Comparison of ENCODE assay signal across 7 mouse cellular contexts in the genomic region with DNA sequence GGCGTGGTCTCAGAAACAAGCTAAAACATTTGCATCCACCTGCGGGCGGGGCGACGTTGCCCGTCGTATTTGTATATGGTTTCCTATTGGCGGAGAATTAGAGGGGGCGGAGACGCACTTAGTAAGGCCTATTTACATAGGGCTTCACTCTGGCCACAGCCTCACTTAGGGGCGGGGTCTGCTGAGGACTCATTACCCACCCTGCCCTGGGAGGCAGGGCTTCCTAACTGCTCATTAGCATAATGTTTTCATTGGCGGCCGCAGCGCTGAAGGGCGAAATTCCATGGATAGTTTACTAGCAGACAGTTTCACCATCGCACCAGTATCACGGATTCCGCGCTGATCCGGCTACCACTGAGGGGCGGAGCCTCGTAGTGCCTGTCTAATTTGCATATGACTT. TPM values are rescaled to one million over a fixed set of nuclear protein-coding genes. Genes with fewer than 3 reads are reported as not detected.
DNase-seq lines count a peak whose midpoint lies in the region; ATAC-seq lines count a peak whose summit lies in the region.

No protein-coding gene starts in this region.

- WGBS in intestine, embryonic 15.5 days, result under 1% methylated on average over 22 of the region's 22 CpGs
- under 1% methylated on average over 22 of the region's 22 CpGs for WGBS in midbrain, embryonic 10.5 days

- H3K4me2 ChIP-seq in intestine, embryonic 15.5 days (replicated peaks), result peak overlapping the region; percentile 89

- peak overlapping the region; percentile 96 for H3K27ac ChIP-seq in intestine, embryonic 15.5 days
- H3K27ac ChIP-seq in midbrain, embryonic 10.5 days (replicated peaks), result peak overlapping the region; percentile 91

- peak; percentile 92 for ATAC-seq in intestine, embryonic 15.5 days

- peak overlapping the region; percentile 92 for H3K9ac ChIP-seq in intestine, embryonic 15.5 days

- DNase-seq in adrenal gland, adult 2 months, result peak; percentile 97
- DNase-seq in embryo, embryonic 11.5 days (ENCODE audit: low read depth, low spot score), result peak; percentile 97
- DNase-seq in gastrocnemius, postnatal 36 days, result peak; percentile 94
- DNase-seq in left cerebral cortex, postnatal 25 days (ENCODE audit: low spot score in 2 of 2), result peak; percentile 98 to 99
- peak; percentile 94 for DNase-seq in midbrain, embryonic 10.5 days (ENCODE audit: low spot score)
- DNase-seq in right cerebral cortex, postnatal 4 days, result peak; percentile 84

- no peaks in the 10 kb centered on the region for H3K9me3 ChIP-seq in intestine, embryonic 15.5 days
- no peaks in the 10 kb centered on the region for H3K9me3 ChIP-seq in midbrain, embryonic 10.5 days (replicated peaks)

- H3K36me3 ChIP-seq in intestine, embryonic 15.5 days, result no peaks in the 10 kb centered on the region; the same call in 1 of the 2 replicates
- peaks cover 17% of the 10 kb centered on the region for H3K36me3 ChIP-seq in midbrain, embryonic 10.5 days

- intact Hi-C loops in gastrocnemius, postnatal 36 days (cut with DNase I), result loop anchor here (5.0 kb wide), 1 partner anchor 127 kb away; no protein-coding TSS in a partner anchor
- intact Hi-C loops in left cerebral cortex, postnatal 25 days (cut with DNase I), result loop anchor here (2.0 to 5.0 kb wide), 4 partner anchors 54 to 154 kb away; partner anchors contain the start of genes Atp5d, Polr2e and Stk11

- no peaks in the 10 kb centered on the region for H3K27me3 ChIP-seq in intestine, embryonic 15.5 days (replicated peaks)
- peaks cover 38% of the 10 kb centered on the region for H3K27me3 ChIP-seq in midbrain, embryonic 10.5 days (ENCODE audit: low read depth, poor library complexity, severe bottlenecking)

- peak overlapping the region; percentile 82 for H3K4me3 ChIP-seq in intestine, embryonic 15.5 days (replicated peaks)
- H3K4me3 ChIP-seq in midbrain, embryonic 10.5 days, result peak overlapping the region; percentile 81

- H3K4me1 ChIP-seq in intestine, embryonic 15.5 days (replicated peaks), result peaks cover 52% of the 10 kb centered on the region
- H3K4me1 ChIP-seq in midbrain, embryonic 10.5 days, result peaks cover 64% of the 10 kb centered on the region

RNA-seq across cellular contexts. Expression of gene Tmem259, which starts 0.7 kb away (rescaled TPM):
- total RNA-seq in adrenal gland, adult 2 months (2021), result 100 to 1,000 TPM; 142 to 143 TPM
- polyA plus RNA-seq in adrenal gland, adult 2 months (2012; rRNA removed), result 619 and 624 TPM in 2 replicates
- total RNA-seq in gastrocnemius, postnatal 36 days (2021), result 10 to 100 TPM; 71.5 to 72.4 TPM
- polyA plus RNA-seq in intestine, embryonic 15.5 days (2015; fragmentation: Nextera tagmentation; extraction: Ambion mirVana), result 18.1 and 19.6 TPM in 2 replicates
- total RNA-seq in left cerebral cortex, postnatal 25 days (2021), result 100 to 1,000 TPM; 123 to 124 TPM
- polyA plus RNA-seq in midbrain, embryonic 10.5 days (2016; fragmentation: Nextera tagmentation; extraction: Ambion mirVana), result 11.0 TPM in 2 replicates

RNA-seq across cellular contexts. Expression of gene Cnn2, which starts 3.5 kb away (rescaled TPM):
- total RNA-seq in adrenal gland, adult 2 months (2021), result 10 to 100 TPM; 29.5 to 50.1 TPM
- 53.0 and 58.8 TPM in 2 replicates for polyA plus RNA-seq in adrenal gland, adult 2 months (2012; rRNA removed)
- 1 to 10 TPM; 5.2 to 6.0 TPM for total RNA-seq in gastrocnemius, postnatal 36 days (2021)
- polyA plus RNA-seq in intestine, embryonic 15.5 days (2015; fragmentation: Nextera tagmentation; extraction: Ambion mirVana), result 239 and 242 TPM in 2 replicates
- total RNA-seq in left cerebral cortex, postnatal 25 days (2021), result 1 to 10 TPM; 6.0 to 8.2 TPM
- 198 and 199 TPM in 2 replicates for polyA plus RNA-seq in midbrain, embryonic 10.5 days (2016; fragmentation: Nextera tagmentation; extraction: Ambion mirVana)

RNA-seq across cellular contexts. Expression of gene Abca7, which starts 11.4 kb away (rescaled TPM):
- total RNA-seq in adrenal gland, adult 2 months (2021), result 10 to 100 TPM; 18.4 to 22.9 TPM
- polyA plus RNA-seq in adrenal gland, adult 2 months (2012; rRNA removed), result 28.6 TPM in 2 replicates
- total RNA-seq in gastrocnemius, postnatal 36 days (2021), result 1 to 10 TPM; 5.4 to 5.8 TPM
- 3.0 and 3.7 TPM in 2 replicates for polyA plus RNA-seq in intestine, embryonic 15.5 days (2015; fragmentation: Nextera tagmentation; extraction: Ambion mirVana)
- 10 to 100 TPM; 10.9 to 12.3 TPM for total RNA-seq in left cerebral cortex, postnatal 25 days (2021)
- 3.2 and 4.8 TPM in 2 replicates for polyA plus RNA-seq in midbrain, embryonic 10.5 days (2016; fragmentation: Nextera tagmentation; extraction: Ambion mirVana)

RNA-seq across cellular contexts. Expression of gene Grin3b, which starts 14.4 kb away (rescaled TPM):
- total RNA-seq in adrenal gland, adult 2 months (2021), result under 1 TPM in 1 of 2 experiments, not detected in 1; 0.31 TPM
- 0.09 and 0.17 TPM in 2 replicates for polyA plus RNA-seq in adrenal gland, adult 2 months (2012; rRNA removed)
- total RNA-seq in gastrocnemius, postnatal 36 days (2021), result under 1 TPM; 0.07 to 0.15 TPM
- polyA plus RNA-seq in intestine, embryonic 15.5 days (2015; fragmentation: Nextera tagmentation; extraction: Ambion mirVana), result 0.11 TPM in 2 replicates
- total RNA-seq in left cerebral cortex, postnatal 25 days (2021), result under 1 TPM; 0.14 to 0.23 TPM
- 0.25 and 0.30 TPM in 2 replicates for polyA plus RNA-seq in midbrain, embryonic 10.5 days (2016; fragmentation: Nextera tagmentation; extraction: Ambion mirVana)

RNA-seq across cellular contexts. Expression of gene Wdr18, which starts 24.9 kb away (rescaled TPM):
- 10 to 100 TPM; 29.4 to 31.5 TPM for total RNA-seq in adrenal gland, adult 2 months (2021)
- 66.1 and 66.8 TPM in 2 replicates for polyA plus RNA-seq in adrenal gland, adult 2 months (2012; rRNA removed)
- total RNA-seq in gastrocnemius, postnatal 36 days (2021), result 10 to 100 TPM; 17.5 to 23.9 TPM
- 90.3 and 94.8 TPM in 2 replicates for polyA plus RNA-seq in intestine, embryonic 15.5 days (2015; fragmentation: Nextera tagmentation; extraction: Ambion mirVana)
- total RNA-seq in left cerebral cortex, postnatal 25 days (2021), result 10 to 100 TPM; 41.1 to 49.9 TPM
- polyA plus RNA-seq in midbrain, embryonic 10.5 days (2016; fragmentation: Nextera tagmentation; extraction: Ambion mirVana), result 136 and 155 TPM in 2 replicates

Comparison
In these comparisons a context has a peak if more than half of its experiments do, and no peak if none do; other contexts are left out.
1. Peak in every context shown above with its lines: DNase-seq, ATAC-seq, H3K4me3 ChIP-seq and H3K27ac ChIP-seq.